Mouse (Mus musculus) liver, postnatal 0 days (tissue): Measurements from ENCODE around the gene Cep55. TPM values are rescaled to one million over a fixed set of nuclear protein-coding genes. Genes with fewer than 3 reads are reported as not detected.

Experiments
- ATAC-seq: fragments of 200-750 bp; cut with Nextera tagmentation; 2 replicates; pipeline ENCODE4 v1.8.0; 2017; ENCODE audit warnings: mild to moderate bottlenecking, moderate library complexity
- DNase-seq: peaks from one replicate; pipeline ENCODE4 v3.0.0-alpha.2; 2016
- H3K27ac ChIP-seq: fragments of 300-500 bp; sonication (generic); 2 replicates; pipeline ENCODE4 v1.5.1; 2014; ENCODE audit warnings: antibody characterized with exemption, moderate library complexity, mild to moderate bottlenecking, low read depth
- H3K27me3 ChIP-seq: fragments of 300-500 bp; sonication (generic); 2 replicates; pipeline ENCODE4 v1.6.1; 2014; ENCODE audit warnings: low read length, control low read depth, mixed read lengths; ENCODE audit not compliant: insufficient read depth
- H3K36me3 ChIP-seq: fragments of 300-500 bp; sonication (generic); replicated peaks from 2 replicates; pipeline ENCODE4 v1.6.1; 2014; ENCODE audit warnings: mild to moderate bottlenecking, control low read depth, low read length, moderate library complexity, mixed read lengths; ENCODE audit not compliant: insufficient read depth
- H3K4me1 ChIP-seq: fragments of 300-500 bp; sonication (generic); 2 replicates; pipeline ENCODE4 v1.6.1; 2014; ENCODE audit warnings: antibody characterized with exemption, mild to moderate bottlenecking, control low read depth; ENCODE audit not compliant: insufficient read depth
- H3K4me2 ChIP-seq: fragments of 300-500 bp; sonication (generic); 2 replicates; pipeline ENCODE4 v1.6.1; 2014; ENCODE audit warnings: low read depth, mild to moderate bottlenecking, low read length, moderate library complexity, mixed read lengths
- H3K4me3 ChIP-seq: fragments of 300-500 bp; sonication (generic); 2 replicates; pipeline ENCODE4 v1.5.1; 2014; ENCODE audit warnings: low read depth, low read length
- H3K9ac ChIP-seq: fragments of 300-500 bp; sonication (generic); replicated peaks from 2 replicates; pipeline ENCODE4 v1.6.1; 2014; ENCODE audit warnings: mild to moderate bottlenecking, moderate library complexity
- H3K9me3 ChIP-seq: fragments of 300-500 bp; sonication (generic); 2 replicates; pipeline ENCODE4 v1.6.1; 2016; ENCODE audit warnings: mild to moderate bottlenecking, control low read depth, low read length, mixed read lengths
- CTCF ChIP-seq: sonication (generic); IDR thresholded peaks from 2 replicates; pipeline ENCODE4 v1.5.1; 2016; ENCODE audit warnings: antibody characterized with exemption, low read depth
- EP300 ChIP-seq: IDR thresholded peaks from 2 replicates; pipeline ENCODE4 v1.6.1; 2016; ENCODE audit warnings: antibody characterized with exemption, low read depth, mild to moderate bottlenecking
- WGBS: fragments of 180-500 bp; shearing (Covaris S2); extraction: QIAGEN DNeasy Blood & Tissue Kit; methylation state at CpG from one replicate; pipeline ENCODE4 v1.1.7; 2014; ENCODE audit not compliant: insufficient replicate concordance; 5-methylcytosine and 5-hydroxymethylcytosine counted together
- polyA plus RNA-seq: library from polyadenylated mRNA; unstranded; fragments of >200 nt; fragmentation: Nextera tagmentation; extraction: Ambion mirVana; gene quantifications from 2 replicates; pipeline ENCODE4 v1.2.1, GENCODE M21; 2015

Gene Cep55
- polyA plus RNA-seq, 1 experiment from 2014 or later: 3.3 TPM

DNA sequence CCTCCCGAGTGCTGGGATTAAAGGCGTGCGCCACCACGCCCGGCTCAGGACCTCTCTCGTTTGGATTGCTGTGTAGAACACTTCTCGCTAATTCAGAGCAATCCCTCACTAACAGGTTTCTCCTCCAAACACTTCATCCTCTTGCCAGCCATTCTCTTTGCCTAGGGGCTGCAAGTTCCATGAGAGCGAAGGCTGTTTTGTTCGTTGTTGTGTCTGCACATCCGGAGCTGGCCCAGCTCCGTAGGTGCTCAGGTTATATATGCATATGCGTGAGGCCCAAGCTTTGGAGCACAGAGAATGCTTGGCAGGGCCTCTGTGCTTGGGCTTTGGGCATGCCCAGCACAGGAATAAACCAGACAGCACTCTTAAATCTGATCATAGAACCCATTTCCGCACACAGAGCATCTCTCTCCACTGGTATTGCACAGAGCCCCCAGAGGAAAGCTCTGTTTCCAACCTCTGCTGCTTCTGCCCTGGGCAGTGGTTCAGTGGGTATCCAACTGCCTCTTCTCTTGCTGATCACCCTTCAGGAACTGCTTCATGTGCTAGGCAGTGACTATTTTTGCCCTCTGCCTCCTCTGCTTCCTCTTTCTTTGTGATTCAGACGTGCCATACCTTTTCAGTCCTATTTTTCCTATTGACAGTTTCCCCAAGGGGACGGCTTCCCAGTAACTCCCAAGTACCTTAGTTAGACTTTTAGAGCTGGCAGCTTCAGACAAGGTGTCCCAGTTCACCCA is 54.9 kb downstream of the Cep55 start:
- DNase-seq (no peak), ATAC-seq (no peak)
- no peaks in the 10 kb centered on the region for H3K4me1 ChIP-seq
- no peak overlapping the region for H3K4me3 ChIP-seq
- TF ChIP-seq CTCF: no peak
- no peak overlapping the region for H3K4me2 ChIP-seq
- H3K9ac ChIP-seq: no peak overlapping the region
- WGBS: 75% methylated on average over 15 of the region's 15 CpGs
- no peaks in the 10 kb centered on the region for H3K27me3 ChIP-seq
- H3K9me3 ChIP-seq: no peaks in the 10 kb centered on the region
- no peak overlapping the region for H3K27ac ChIP-seq
- no peaks in the 10 kb centered on the region for H3K36me3 ChIP-seq

DNA sequence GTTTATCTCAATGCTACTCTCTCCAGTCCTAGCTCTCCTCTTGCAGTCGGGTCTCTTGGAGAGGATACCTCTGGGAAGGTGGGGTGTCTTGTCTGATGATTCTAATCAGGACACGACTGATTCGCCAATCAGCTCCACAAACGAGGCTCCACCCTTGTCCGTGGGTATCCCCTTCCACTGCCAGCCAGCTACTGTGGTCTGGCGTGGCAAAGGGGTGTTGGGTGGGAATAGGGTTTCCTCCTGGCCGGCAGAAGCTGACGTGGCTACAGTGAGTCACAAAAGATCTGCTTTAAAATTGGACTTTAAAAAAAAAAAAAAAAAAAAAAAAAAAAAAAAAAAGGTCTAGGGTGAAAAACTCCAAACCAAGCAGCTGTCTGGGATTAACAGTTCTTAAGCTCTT is 56.2 kb downstream of the Cep55 start:
- WGBS: 70% methylated on average over 8 of the region's 8 CpGs
- no peak for ATAC-seq

DNA sequence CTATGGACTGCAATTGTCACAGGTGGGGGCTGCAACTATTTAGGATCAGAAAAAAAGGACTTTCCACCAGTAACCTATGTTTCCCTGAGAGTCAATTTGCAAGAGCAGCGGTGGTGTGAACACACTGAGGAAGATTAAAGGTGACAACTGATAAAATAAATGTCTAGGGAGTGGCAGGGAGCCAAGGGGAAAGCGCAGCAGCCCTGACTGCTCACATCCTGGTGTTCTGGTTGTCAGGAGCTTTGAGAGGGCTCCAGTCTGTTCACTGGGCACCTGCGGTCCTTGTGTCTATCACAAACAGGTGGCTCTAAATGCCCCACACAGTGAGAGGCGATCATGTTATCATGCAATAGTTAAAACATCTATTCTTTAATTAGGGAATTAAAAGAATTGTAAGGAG is 57.8 kb downstream of the Cep55 start:
- H3K9ac ChIP-seq: no peak overlapping the region
- no peaks in the 10 kb centered on the region for H3K9me3 ChIP-seq
- H3K4me3 ChIP-seq: no peak overlapping the region
- WGBS: 53% methylated on average over 4 of the region's 4 CpGs
- H3K27me3 ChIP-seq: no peaks in the 10 kb centered on the region
- no peaks in the 10 kb centered on the region for H3K4me1 ChIP-seq
- no peak for ATAC-seq
- no peak overlapping the region for H3K4me2 ChIP-seq
- no peak overlapping the region; the same call in 1 of the 2 replicates for H3K27ac ChIP-seq
- no peak for DNase-seq
- peaks cover 3% of the 10 kb centered on the region; the same call in 1 of the 2 replicates for H3K36me3 ChIP-seq
- no peak for TF ChIP-seq EP300
- TF ChIP-seq CTCF: no peak

More for the DNA sequence above, 56.2 kb downstream of the Cep55 start:
- Histone ChIP-seq H3K9ac (no peak overlapping the region), H3K27me3 (no peaks in the 10 kb centered on the region), H3K9me3 (no peaks in the 10 kb centered on the region), H3K4me2 (no peak overlapping the region), H3K27ac (no peak overlapping the region), H3K4me1 (no peaks in the 10 kb centered on the region), H3K36me3 (no peaks in the 10 kb centered on the region; the same call in 1 of the 2 replicates), H3K4me3 (no peak overlapping the region)
- no peak for DNase-seq
- TF ChIP-seq CTCF: no peak
- no peak for TF ChIP-seq EP300

DNA sequence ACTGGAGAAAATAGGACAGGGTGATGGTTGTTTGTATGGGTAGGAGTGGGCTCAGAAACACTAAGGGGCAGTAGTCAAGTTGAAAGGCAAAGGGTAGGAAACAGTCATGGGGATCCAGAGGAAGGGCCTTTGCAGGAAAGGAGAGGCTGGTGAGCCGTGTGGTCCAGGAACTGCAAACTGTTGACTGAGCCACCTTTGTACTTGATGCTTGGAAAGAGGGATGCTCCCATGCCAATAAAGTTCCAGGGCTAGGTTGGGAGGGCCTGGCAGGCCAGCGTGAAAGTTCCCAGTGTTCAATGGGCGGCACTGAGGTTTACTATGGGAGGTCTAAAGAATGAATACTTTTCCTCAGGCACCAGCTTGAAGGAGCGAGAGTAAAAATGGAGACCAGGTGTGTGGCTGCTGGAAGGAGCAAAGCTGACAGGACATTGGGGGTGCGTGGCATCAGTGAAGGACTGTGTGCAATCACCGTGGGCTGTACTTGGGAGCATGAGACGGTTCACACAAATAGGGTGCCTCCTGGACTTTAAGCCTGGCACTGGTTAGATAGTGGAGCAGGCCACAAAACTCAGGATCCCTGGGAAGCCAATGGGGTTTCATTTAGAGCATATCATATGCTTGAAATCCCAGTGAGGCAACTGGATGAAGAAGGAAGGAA is 60.2 kb downstream of the Cep55 start:
- no peaks in the 10 kb centered on the region for H3K4me1 ChIP-seq
- DNase-seq (peak; percentile 42), ATAC-seq (peak; percentile 62)
- no peak overlapping the region for H3K4me3 ChIP-seq
- 67% methylated on average over 7 of the region's 7 CpGs for WGBS
- H3K36me3 ChIP-seq: peaks cover 3% of the 10 kb centered on the region
- H3K27ac ChIP-seq: no peak overlapping the region; the same call in 1 of the 2 replicates
- H3K9me3 ChIP-seq: no peaks in the 10 kb centered on the region
- H3K9ac ChIP-seq: no peak overlapping the region
- no peaks in the 10 kb centered on the region for H3K27me3 ChIP-seq
- TF ChIP-seq CTCF (no peak), EP300 (no peak)
- no peak overlapping the region for H3K4me2 ChIP-seq

DNA sequence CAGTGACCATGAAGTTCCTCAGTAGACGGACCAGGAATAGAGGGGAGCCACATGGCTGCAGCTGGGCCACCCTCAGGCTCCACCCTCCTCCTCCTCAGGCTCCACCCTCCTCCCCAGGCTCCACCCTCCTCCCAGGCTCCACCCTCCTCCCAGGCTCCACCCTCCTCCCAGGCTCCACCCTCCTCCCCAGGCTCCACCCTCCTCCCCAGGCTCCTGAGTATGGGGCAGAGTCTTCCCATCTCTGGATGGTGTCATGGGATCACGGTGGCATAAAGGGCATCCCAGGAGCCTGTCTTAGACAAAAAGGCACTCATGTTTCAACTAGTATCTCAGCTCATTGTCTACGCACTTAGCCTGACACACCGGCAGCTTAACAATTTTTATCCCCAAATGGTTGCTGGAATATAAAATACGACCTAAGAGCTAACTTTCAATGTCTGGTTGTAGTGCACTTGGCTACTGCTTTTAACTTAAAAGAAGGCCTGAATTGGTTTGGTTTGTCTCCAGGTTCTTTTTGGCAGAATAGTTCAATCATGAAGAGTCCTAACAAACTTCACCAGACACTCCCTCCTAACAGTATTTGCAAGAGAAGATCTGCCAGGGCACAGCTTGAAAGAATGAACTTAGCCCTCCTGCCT is 65.4 kb downstream of the Cep55 start:
- Histone ChIP-seq H3K4me2 (peak overlapping the region; percentile 69), H3K27me3 (peaks cover 10% of the 10 kb centered on the region; the same call in 1 of the 2 replicates), H3K9me3 (no peaks in the 10 kb centered on the region), H3K27ac (peak overlapping the region; percentile 100), H3K36me3 (peaks cover 3% of the 10 kb centered on the region), H3K4me3 (0 out of 2 replicates have a peak overlapping the region, but pooled peaks have one; percentile 9), H3K4me1 (no peaks in the 10 kb centered on the region), H3K9ac (no peak overlapping the region)
- 70% methylated on average over 5 of the region's 5 CpGs for WGBS
- TF ChIP-seq EP300: no peak
- no peak for TF ChIP-seq CTCF
- ATAC-seq (peak; percentile 49), DNase-seq (peak; percentile 63)

DNA sequence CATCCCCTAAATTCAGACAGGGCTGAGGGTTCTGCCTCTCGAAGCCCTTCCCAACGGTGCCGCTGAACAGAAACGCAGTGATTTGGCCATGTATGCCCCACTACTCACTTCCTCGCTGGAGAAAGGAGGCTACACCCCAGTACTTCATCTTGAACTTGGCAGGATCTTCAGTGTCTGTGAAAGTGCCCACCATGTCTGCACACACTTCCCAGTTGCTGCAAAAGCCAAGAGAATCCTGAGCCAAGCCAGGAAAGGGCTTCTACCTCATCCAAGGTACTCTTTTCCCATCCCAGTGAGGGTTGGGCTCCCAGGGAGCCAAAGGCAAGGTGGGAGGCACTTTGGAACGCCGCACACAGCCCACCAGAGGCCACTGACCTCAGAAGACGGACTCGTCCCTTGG is 69.1 kb downstream of the Cep55 start:
- H3K9me3 ChIP-seq: no peaks in the 10 kb centered on the region
- ATAC-seq (no peak), DNase-seq (no peak)
- H3K36me3 ChIP-seq: no peaks in the 10 kb centered on the region
- H3K27me3 ChIP-seq: peaks cover 10% of the 10 kb centered on the region; the same call in 1 of the 2 replicates
- peak overlapping the region; percentile 100 for H3K27ac ChIP-seq
- peak overlapping the region; percentile 71 for H3K9ac ChIP-seq
- H3K4me2 ChIP-seq: peak overlapping the region; percentile 69
- 15% methylated on average over 9 of the region's 9 CpGs for WGBS
- peak overlapping the region; percentile 46 for H3K4me3 ChIP-seq
- H3K4me1 ChIP-seq: peaks cover 3% of the 10 kb centered on the region; the same call in 1 of the 2 replicates
- TF ChIP-seq EP300 (no peak), CTCF (no peak)

Other genes starting within 250 kb of the Cep55 start
- gene Myof, start 11.4 kb upstream of the Cep55 start, polyA plus RNA-seq: 1.6 and 1.7 TPM in 2 replicates
- 4.3 and 8.8 TPM in 2 replicates for gene Ffar4, start 42.1 kb downstream of the Cep55 start, polyA plus RNA-seq
- gene Rbp4, start 70.3 kb downstream of the Cep55 start, polyA plus RNA-seq: 7,568 and 8,084 TPM in 2 replicates
- gene Pde6c, start 77.8 kb downstream of the Cep55 start, polyA plus RNA-seq: 24.7 and 28.2 TPM in 2 replicates
- 16.6 and 18.6 TPM in 2 replicates for gene Fra10ac1, start 169.1 kb downstream of the Cep55 start, polyA plus RNA-seq
- gene Lgi1, start 209.5 kb downstream of the Cep55 start, polyA plus RNA-seq: 0.12 TPM in 1 of 2 replicates, not detected in the other